Mouse (Mus musculus) heart, embryonic 11.5 days (tissue): ENCODE measurements around the gene Epha1. TPM values are rescaled to one million over a fixed set of nuclear protein-coding genes. Genes with fewer than 3 reads are reported as not detected.

ENCODE experiments used
- ATAC-seq: fragments of 200-750 bp; cut with Nextera tagmentation; replicated peaks from 2 replicates; pipeline ENCODE4 v1.8.0; 2017; ENCODE audit warnings: moderate library complexity; ENCODE audit not compliant: insufficient number of reproducible peaks, low FRiP score, low TSS enrichment
- H3K27ac ChIP-seq: fragments of 300-500 bp; sonication (generic); 2 replicates; pipeline ENCODE4 v1.5.1; 2014; ENCODE audit warnings: mild to moderate bottlenecking, low read depth, low read length
- H3K27me3 ChIP-seq: fragments of 300-500 bp; sonication (generic); 2 replicates; pipeline ENCODE4 v1.6.1; 2014; ENCODE audit warnings: mild to moderate bottlenecking, low read length, mixed read lengths; ENCODE audit not compliant: control insufficient read depth, insufficient read depth
- H3K36me3 ChIP-seq: fragments of 300-500 bp; sonication (generic); 2 replicates; pipeline ENCODE4 v1.6.1; 2014; ENCODE audit warnings: mild to moderate bottlenecking, low read length, moderate library complexity, mixed read lengths; ENCODE audit not compliant: control insufficient read depth, insufficient read depth
- H3K4me1 ChIP-seq: fragments of 300-500 bp; sonication (generic); 2 replicates; pipeline ENCODE4 v1.6.1; 2014; ENCODE audit warnings: low read length; ENCODE audit not compliant: control insufficient read depth, insufficient read depth
- H3K4me2 ChIP-seq: fragments of 300-500 bp; sonication (generic); 2 replicates; pipeline ENCODE4 v1.6.1; 2014; ENCODE audit warnings: mild to moderate bottlenecking, moderate library complexity
- H3K4me3 ChIP-seq: fragments of 300-500 bp; sonication (generic); 2 replicates; pipeline ENCODE4 v1.5.1; 2014; ENCODE audit warnings: low read depth, low read length
- H3K9ac ChIP-seq: fragments of 300-500 bp; sonication (generic); 2 replicates; pipeline ENCODE4 v1.6.1; 2014; ENCODE audit warnings: mild to moderate bottlenecking, low read depth, low read length, moderate library complexity
- H3K9me3 ChIP-seq: fragments of 300-500 bp; sonication (generic); replicated peaks from 2 replicates; pipeline ENCODE4 v1.6.1; 2016; ENCODE audit warnings: low read length; ENCODE audit not compliant: control insufficient read depth
- WGBS: fragments of 180-500 bp; shearing (Covaris S2); extraction: QIAGEN DNeasy Blood & Tissue Kit; methylation state at CpG from one replicate; pipeline ENCODE4 v1.1.7; 2014; ENCODE audit not compliant: insufficient replicate concordance; 5-methylcytosine and 5-hydroxymethylcytosine counted together
- polyA plus RNA-seq: library from polyadenylated mRNA; unstranded; fragments of >200 nt; fragmentation: Nextera tagmentation; extraction: Ambion mirVana; gene quantifications from 2 replicates; pipeline ENCODE4 v1.2.1, GENCODE M21; 2014

Gene Epha1
- polyA plus RNA-seq, 1 experiment from 2014 or later: 1.7 TPM

- Histone ChIP-seq H3K9ac (peak overlapping the region; percentile 22; the same call in 1 of the 2 replicates), H3K9me3 (no peaks in the 10 kb centered on the region), H3K4me3 (peak overlapping the region; percentile 90), H3K27ac (peak overlapping the region; percentile 54), H3K4me1 (peaks cover 64% of the 10 kb centered on the region), H3K27me3 (no peaks in the 10 kb centered on the region), H3K4me2 (peak overlapping the region; percentile 97), H3K36me3 (peaks cover 34% of the 10 kb centered on the region)
- WGBS: 28% methylated on average over 11 of the region's 11 CpGs
- no peak for ATAC-seq
Measured at GRCm38 (mm10) chr6:42354076-42355019, 18.7 kb downstream of the Epha1 start.

- peak overlapping the region; percentile 54 for H3K27ac ChIP-seq
- H3K4me3 ChIP-seq: peak overlapping the region; percentile 90
- H3K9me3 ChIP-seq: no peaks in the 10 kb centered on the region
- H3K4me1 ChIP-seq: peaks cover 63% of the 10 kb centered on the region
- peak overlapping the region; percentile 10; the same call in 1 of the 2 replicates for H3K9ac ChIP-seq
- H3K36me3 ChIP-seq: peaks cover 31% of the 10 kb centered on the region
- H3K4me2 ChIP-seq: peak overlapping the region; percentile 97
- 41% methylated on average over 8 of the region's 8 CpGs for WGBS
- no peak for ATAC-seq
- H3K27me3 ChIP-seq: no peaks in the 10 kb centered on the region
Measured at GRCm38 (mm10) chr6:42353180-42353579, 19.9 kb downstream of the Epha1 start.

GRCm38 (mm10) chr6:42352486-42352846, 20.6 kb downstream of the Epha1 start:
- peaks cover 57% of the 10 kb centered on the region for H3K4me1 ChIP-seq
- H3K36me3 ChIP-seq: peaks cover 24% of the 10 kb centered on the region
- no peaks in the 10 kb centered on the region for H3K9me3 ChIP-seq
- WGBS: 83% methylated on average over 1 of the region's 1 CpGs
- H3K9ac ChIP-seq: peak overlapping the region; percentile 94; the same call in 1 of the 2 replicates
- ATAC-seq: no peak
- H3K27me3 ChIP-seq: no peaks in the 10 kb centered on the region
- H3K4me3 ChIP-seq: peak overlapping the region; percentile 90
- H3K4me2 ChIP-seq: peak overlapping the region; percentile 97
- peak overlapping the region; percentile 54 for H3K27ac ChIP-seq

- Histone ChIP-seq H3K27ac (peak overlapping the region; percentile 54), H3K27me3 (no peaks in the 10 kb centered on the region), H3K9me3 (no peaks in the 10 kb centered on the region), H3K4me1 (peaks cover 54% of the 10 kb centered on the region), H3K4me2 (peak overlapping the region; percentile 97), H3K36me3 (peaks cover 19% of the 10 kb centered on the region), H3K9ac (peak overlapping the region; percentile 94), H3K4me3 (peak overlapping the region; percentile 90)
- ATAC-seq: no peak
- 52% methylated on average over 7 of the region's 7 CpGs for WGBS
Measured at GRCm38 (mm10) chr6:42351776-42352485, 21.1 kb downstream of the Epha1 start.

- Histone ChIP-seq H3K36me3 (peaks cover 11% of the 10 kb centered on the region), H3K4me1 (peaks cover 54% of the 10 kb centered on the region), H3K4me2 (peak overlapping the region; percentile 97), H3K4me3 (peak overlapping the region; percentile 90), H3K9ac (peak overlapping the region; percentile 94), H3K27ac (peak overlapping the region; percentile 99), H3K27me3 (no peaks in the 10 kb centered on the region), H3K9me3 (no peaks in the 10 kb centered on the region)
- ATAC-seq: no peak
- 31% methylated on average over 13 of the region's 13 CpGs for WGBS
Measured at GRCm38 (mm10) chr6:42350968-42351775, 21.9 kb downstream of the Epha1 start.

GRCm38 (mm10) chr6:42350021-42350967, 22.8 kb downstream of the Epha1 start:
- Histone ChIP-seq H3K9ac (peak overlapping the region; percentile 94), H3K4me1 (peaks cover 47% of the 10 kb centered on the region), H3K9me3 (no peaks in the 10 kb centered on the region), H3K4me2 (peak overlapping the region; percentile 97), H3K4me3 (peak overlapping the region; percentile 90), H3K27ac (peak overlapping the region; percentile 99), H3K27me3 (no peaks in the 10 kb centered on the region), H3K36me3 (peaks cover 4% of the 10 kb centered on the region; the same call in 1 of the 2 replicates)
- peak; percentile 52 for ATAC-seq
- under 1% methylated on average over 64 of the region's 72 CpGs for WGBS

GRCm38 (mm10) chr6:42349426-42350020, 23.5 kb downstream of the Epha1 start, which contains the start of gene Zyx:
Gene Zyx (plus strand): TSS chr6:42349630.
- Histone ChIP-seq H3K4me2 (peak within 1 kb of the TSS; percentile 97), H3K4me3 (peak within 1 kb of the TSS; percentile 90), H3K9ac (peak within 1 kb of the TSS; percentile 94), H3K36me3 (peaks cover 4% of the 10 kb centered on the region; the same call in 1 of the 2 replicates), H3K9me3 (no peaks in the 10 kb centered on the region), H3K27ac (peak within 1 kb of the TSS; percentile 99), H3K4me1 (peaks cover 39% of the 10 kb centered on the region), H3K27me3 (no peaks in the 10 kb centered on the region)
- peak; percentile 91 for ATAC-seq
- WGBS: 0% methylated on average over 27 of the region's 36 CpGs
